Mouse (Mus musculus) heart, embryonic 11.5 days (tissue): ENCODE measurements around the gene Adh7. TPM values are rescaled to one million over a fixed set of nuclear protein-coding genes. Genes with fewer than 3 reads are reported as not detected.

Experiments
- ATAC-seq: fragments of 200-750 bp; cut with Nextera tagmentation; replicated peaks from 2 replicates; pipeline ENCODE4 v1.8.0; 2017; ENCODE audit warnings: moderate library complexity; ENCODE audit not compliant: insufficient number of reproducible peaks, low FRiP score, low TSS enrichment
- H3K27ac ChIP-seq: fragments of 300-500 bp; sonication (generic); 2 replicates; pipeline ENCODE4 v1.5.1; 2014; ENCODE audit warnings: mild to moderate bottlenecking, low read depth, low read length
- H3K27me3 ChIP-seq: fragments of 300-500 bp; sonication (generic); 2 replicates; pipeline ENCODE4 v1.6.1; 2014; ENCODE audit warnings: mild to moderate bottlenecking, low read length, mixed read lengths; ENCODE audit not compliant: control insufficient read depth, insufficient read depth
- H3K36me3 ChIP-seq: fragments of 300-500 bp; sonication (generic); 2 replicates; pipeline ENCODE4 v1.6.1; 2014; ENCODE audit warnings: mild to moderate bottlenecking, low read length, moderate library complexity, mixed read lengths; ENCODE audit not compliant: control insufficient read depth, insufficient read depth
- H3K4me1 ChIP-seq: fragments of 300-500 bp; sonication (generic); 2 replicates; pipeline ENCODE4 v1.6.1; 2014; ENCODE audit warnings: low read length; ENCODE audit not compliant: control insufficient read depth, insufficient read depth
- H3K4me2 ChIP-seq: fragments of 300-500 bp; sonication (generic); 2 replicates; pipeline ENCODE4 v1.6.1; 2014; ENCODE audit warnings: mild to moderate bottlenecking, moderate library complexity
- H3K4me3 ChIP-seq: fragments of 300-500 bp; sonication (generic); 2 replicates; pipeline ENCODE4 v1.5.1; 2014; ENCODE audit warnings: low read depth, low read length
- H3K9ac ChIP-seq: fragments of 300-500 bp; sonication (generic); 2 replicates; pipeline ENCODE4 v1.6.1; 2014; ENCODE audit warnings: mild to moderate bottlenecking, low read depth, low read length, moderate library complexity
- H3K9me3 ChIP-seq: fragments of 300-500 bp; sonication (generic); replicated peaks from 2 replicates; pipeline ENCODE4 v1.6.1; 2016; ENCODE audit warnings: low read length; ENCODE audit not compliant: control insufficient read depth
- WGBS: fragments of 180-500 bp; shearing (Covaris S2); extraction: QIAGEN DNeasy Blood & Tissue Kit; methylation state at CpG from one replicate; pipeline ENCODE4 v1.1.7; 2014; ENCODE audit not compliant: insufficient replicate concordance; 5-methylcytosine and 5-hydroxymethylcytosine counted together
- polyA plus RNA-seq: library from polyadenylated mRNA; unstranded; fragments of >200 nt; fragmentation: Nextera tagmentation; extraction: Ambion mirVana; gene quantifications from 2 replicates; pipeline ENCODE4 v1.2.1, GENCODE M21; 2014

The Adh7 gene
- polyA plus RNA-seq, 1 experiment from 2014 or later, result not detected

DNA sequence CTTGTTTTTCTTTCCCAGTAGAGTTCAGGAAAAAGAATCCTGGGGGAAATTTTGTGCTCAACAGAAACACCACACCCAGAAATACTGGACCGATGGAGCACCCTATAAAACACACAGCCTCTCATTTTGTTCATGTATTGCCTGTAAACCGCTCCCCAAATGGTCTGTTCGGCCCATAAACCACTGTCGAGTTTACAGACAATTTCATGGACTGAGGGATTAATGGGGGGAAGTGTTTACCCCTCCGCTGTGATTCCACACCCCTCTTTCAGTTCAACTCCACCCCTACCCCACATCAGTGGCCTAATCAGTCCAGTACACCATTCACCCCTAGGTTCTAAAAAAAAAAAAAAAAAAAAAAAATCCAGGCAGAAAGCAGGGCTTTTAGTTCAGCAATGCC lies 23.4 kb downstream of the Adh7 start:
- Histone ChIP-seq H3K27ac (no peak overlapping the region), H3K4me3 (no peak overlapping the region), H3K27me3 (no peaks in the 10 kb centered on the region), H3K4me1 (no peaks in the 10 kb centered on the region), H3K9ac (no peak overlapping the region), H3K4me2 (no peak overlapping the region), H3K9me3 (no peaks in the 10 kb centered on the region), H3K36me3 (no peaks in the 10 kb centered on the region)
- no peak for ATAC-seq
- WGBS, result 74% methylated on average over 5 of the region's 5 CpGs

- Histone ChIP-seq H3K4me3 (no peak overlapping the region), H3K36me3 (no peaks in the 10 kb centered on the region), H3K4me2 (no peak overlapping the region), H3K27me3 (no peaks in the 10 kb centered on the region), H3K9ac (no peak overlapping the region), H3K4me1 (no peaks in the 10 kb centered on the region), H3K27ac (no peak overlapping the region), H3K9me3 (no peaks in the 10 kb centered on the region)
- WGBS, result 43% methylated on average over 6 of the region's 6 CpGs
- no peak for ATAC-seq
These were observed 23.8 kb downstream of the Adh7 start for GRCm38 (mm10) chr3:138241371-138241770.

DNA sequence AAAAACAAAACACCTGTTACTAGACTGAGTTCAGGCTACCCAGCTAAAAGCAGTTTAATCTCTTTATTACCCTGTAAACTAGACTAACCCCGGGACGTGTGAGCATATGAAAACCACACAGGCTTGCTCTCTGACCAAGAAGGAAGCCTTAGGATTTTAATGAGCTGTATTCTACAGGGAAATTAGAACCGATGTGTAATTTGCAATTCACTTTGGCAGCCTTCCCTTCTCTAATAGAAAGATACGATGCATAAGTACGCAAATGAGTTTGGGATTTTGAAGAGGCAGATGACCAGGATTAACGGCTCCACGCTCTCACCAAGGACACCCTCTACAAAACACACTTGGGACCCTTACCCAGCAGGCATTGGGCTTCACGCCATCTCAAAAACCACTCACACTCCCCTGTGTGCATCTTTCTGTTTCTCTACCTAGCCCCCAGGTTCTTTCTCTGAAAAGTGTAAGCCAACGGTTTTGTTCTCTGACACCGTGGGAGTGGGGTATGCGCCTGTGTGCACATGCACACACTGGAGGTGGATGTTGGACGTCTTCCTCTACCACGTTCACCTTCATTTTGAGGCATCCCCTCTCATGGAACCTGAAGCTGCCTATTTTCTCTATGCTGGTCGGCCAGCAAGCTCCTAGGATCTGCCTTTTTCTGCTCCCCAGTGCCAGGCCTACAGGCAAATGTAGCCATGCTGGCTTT lies 24.6 kb downstream of the Adh7 start:
- H3K27ac ChIP-seq, result no peak overlapping the region
- no peak overlapping the region for H3K4me2 ChIP-seq
- no peak overlapping the region for H3K9ac ChIP-seq
- H3K9me3 ChIP-seq, result no peaks in the 10 kb centered on the region
- no peak overlapping the region for H3K4me3 ChIP-seq
- no peaks in the 10 kb centered on the region for H3K4me1 ChIP-seq
- no peaks in the 10 kb centered on the region for H3K36me3 ChIP-seq
- H3K27me3 ChIP-seq, result no peaks in the 10 kb centered on the region
- ATAC-seq, result no peak
- 83% methylated on average over 14 of the region's 14 CpGs for WGBS

- ATAC-seq, result no peak
- 81% methylated on average over 6 of the region's 6 CpGs for WGBS
- Histone ChIP-seq H3K4me2 (no peak overlapping the region), H3K27ac (no peak overlapping the region), H3K4me3 (no peak overlapping the region), H3K36me3 (no peaks in the 10 kb centered on the region), H3K4me1 (no peaks in the 10 kb centered on the region), H3K27me3 (no peaks in the 10 kb centered on the region), H3K9me3 (no peaks in the 10 kb centered on the region), H3K9ac (no peak overlapping the region)
These were observed 25.4 kb downstream of the Adh7 start for GRCm38 (mm10) chr3:138242933-138243332.

- H3K9me3 ChIP-seq, result no peaks in the 10 kb centered on the region
- WGBS, result 73% methylated on average over 7 of the region's 7 CpGs
- H3K4me2 ChIP-seq, result no peak overlapping the region
- H3K4me3 ChIP-seq, result no peak overlapping the region
- H3K27me3 ChIP-seq, result no peaks in the 10 kb centered on the region
- no peaks in the 10 kb centered on the region for H3K36me3 ChIP-seq
- H3K9ac ChIP-seq, result no peak overlapping the region
- no peak for ATAC-seq
- H3K27ac ChIP-seq, result no peak overlapping the region
- no peaks in the 10 kb centered on the region for H3K4me1 ChIP-seq
These were observed 26.8 kb downstream of the Adh7 start for GRCm38 (mm10) chr3:138244338-138244874.

- H3K4me3 ChIP-seq, result no peak overlapping the region
- H3K36me3 ChIP-seq, result no peaks in the 10 kb centered on the region
- H3K9me3 ChIP-seq, result no peaks in the 10 kb centered on the region
- no peaks in the 10 kb centered on the region for H3K4me1 ChIP-seq
- ATAC-seq, result no peak
- H3K4me2 ChIP-seq, result no peak overlapping the region
- H3K9ac ChIP-seq, result no peak overlapping the region
- no peak overlapping the region for H3K27ac ChIP-seq
- H3K27me3 ChIP-seq, result no peaks in the 10 kb centered on the region
These were observed 29.0 kb downstream of the Adh7 start for GRCm38 (mm10) chr3:138246511-138247020.

GRCm38 (mm10) chr3:138247241-138247640 lies 29.7 kb downstream of the Adh7 start:
- Histone ChIP-seq H3K27ac (no peak overlapping the region), H3K4me2 (no peak overlapping the region), H3K4me3 (no peak overlapping the region), H3K36me3 (no peaks in the 10 kb centered on the region), H3K9ac (no peak overlapping the region), H3K27me3 (no peaks in the 10 kb centered on the region), H3K9me3 (no peaks in the 10 kb centered on the region), H3K4me1 (no peaks in the 10 kb centered on the region)
- no peak for ATAC-seq
- WGBS, result 82% methylated on average over 4 of the region's 4 CpGs

DNA sequence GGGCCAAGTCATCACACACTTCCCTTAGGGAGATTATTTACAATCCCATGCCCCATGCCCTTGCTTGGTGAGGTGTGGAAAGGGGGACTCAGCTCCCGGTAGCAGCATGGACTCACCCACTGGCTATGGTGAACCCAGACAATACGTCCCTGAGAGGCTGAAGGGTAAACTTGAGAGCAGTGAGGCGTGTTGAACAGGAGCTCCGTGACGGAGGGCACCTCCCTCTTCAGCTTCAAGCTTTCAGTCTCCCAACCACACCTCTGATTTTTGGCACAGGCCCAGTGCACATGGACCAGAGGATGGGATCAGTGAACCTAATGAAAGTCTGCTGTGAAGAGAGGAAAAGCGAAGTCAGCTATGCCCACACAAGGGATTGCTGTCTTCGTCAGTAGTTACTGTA lies 30.5 kb downstream of the Adh7 start:
- no peak overlapping the region for H3K9ac ChIP-seq
- H3K4me1 ChIP-seq, result no peaks in the 10 kb centered on the region
- no peaks in the 10 kb centered on the region for H3K36me3 ChIP-seq
- ATAC-seq, result no peak
- H3K4me3 ChIP-seq, result no peak overlapping the region
- 72% methylated on average over 7 of the region's 7 CpGs for WGBS
- H3K9me3 ChIP-seq, result no peaks in the 10 kb centered on the region
- no peak overlapping the region for H3K27ac ChIP-seq
- no peak overlapping the region for H3K4me2 ChIP-seq
- H3K27me3 ChIP-seq, result no peaks in the 10 kb centered on the region

DNA sequence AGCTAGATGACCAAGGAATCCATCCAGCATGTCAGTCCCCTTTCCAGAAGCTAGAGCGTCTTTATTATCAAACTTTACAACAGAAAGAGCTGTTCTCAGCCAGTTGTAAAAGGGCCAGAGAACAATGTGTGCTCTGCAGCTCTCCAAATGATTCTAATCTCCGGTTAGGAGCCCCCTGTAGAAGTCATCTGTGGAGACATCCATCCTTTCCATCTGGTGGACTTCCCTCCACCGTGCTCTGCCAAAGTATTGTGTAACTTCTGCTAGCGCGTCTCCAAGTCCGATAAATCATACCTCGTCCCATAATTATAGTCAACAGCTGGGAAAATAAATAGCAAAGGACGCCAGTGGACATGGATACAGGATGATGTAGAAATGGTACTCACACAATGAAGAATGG lies 31.2 kb downstream of the Adh7 start:
- H3K27ac ChIP-seq, result no peak overlapping the region
- WGBS, result 85% methylated on average over 8 of the region's 8 CpGs
- no peaks in the 10 kb centered on the region for H3K4me1 ChIP-seq
- H3K4me3 ChIP-seq, result no peak overlapping the region
- no peaks in the 10 kb centered on the region for H3K27me3 ChIP-seq
- H3K36me3 ChIP-seq, result no peaks in the 10 kb centered on the region
- no peak overlapping the region for H3K4me2 ChIP-seq
- H3K9ac ChIP-seq, result no peak overlapping the region
- no peak for ATAC-seq
- no peaks in the 10 kb centered on the region for H3K9me3 ChIP-seq
